Mouse (Mus musculus) stomach, embryonic 14.5 days (tissue): ENCODE measurements around the gene 1810013L24Rik. TPM values are rescaled to one million over a fixed set of nuclear protein-coding genes. Genes with fewer than 3 reads are reported as not detected.

Experiments used
- ATAC-seq: fragments of 200-750 bp; cut with Nextera tagmentation; 2 replicates; pipeline ENCODE4 v1.8.0; 2017; ENCODE audit warnings: low read depth, moderate TSS enrichment; ENCODE audit not compliant: insufficient number of reproducible peaks, insufficient read depth, low FRiP score
- H3K27ac ChIP-seq: fragments of 300-500 bp; sonication (generic); 2 replicates; pipeline ENCODE4 v1.5.1; 2014; ENCODE audit warnings: mild to moderate bottlenecking, low read length, moderate library complexity, mixed read lengths
- H3K27me3 ChIP-seq: fragments of 300-500 bp; sonication (generic); 2 replicates; pipeline ENCODE4 v1.6.1; 2014; ENCODE audit warnings: low read length, control low read depth, mixed read lengths; ENCODE audit not compliant: control insufficient read depth, insufficient read depth
- H3K36me3 ChIP-seq: fragments of 300-500 bp; sonication (generic); 2 replicates; pipeline ENCODE4 v1.6.1; 2014; ENCODE audit warnings: mild to moderate bottlenecking, control low read depth, low read length, moderate library complexity, mixed read lengths; ENCODE audit not compliant: control insufficient read depth, insufficient read depth
- H3K4me1 ChIP-seq: fragments of 300-500 bp; sonication (generic); 2 replicates; pipeline ENCODE4 v1.6.1; 2014; ENCODE audit warnings: low read length, control low read depth, mixed read lengths; ENCODE audit not compliant: control insufficient read depth, insufficient read depth
- H3K4me2 ChIP-seq: fragments of 300-500 bp; sonication (generic); replicated peaks from 2 replicates; pipeline ENCODE4 v1.6.1; 2014; ENCODE audit warnings: low read depth, low read length, control low read depth
- H3K4me3 ChIP-seq: fragments of 300-500 bp; sonication (generic); 2 replicates; pipeline ENCODE4 v1.5.1; 2014; ENCODE audit warnings: low read depth, low read length, control low read depth
- H3K9ac ChIP-seq: fragments of 300-500 bp; sonication (generic); replicated peaks from 2 replicates; pipeline ENCODE4 v1.6.1; 2014; ENCODE audit warnings: low read depth, mild to moderate bottlenecking, control low read depth, low read length, moderate library complexity, mixed read lengths
- H3K9me3 ChIP-seq: fragments of 300-500 bp; sonication (generic); 2 replicates; pipeline ENCODE4 v1.6.1; 2016; ENCODE audit warnings: low read depth, low read length, control low read depth; ENCODE audit not compliant: control insufficient read depth
- WGBS: fragments of 180-500 bp; shearing (Covaris S2); extraction: QIAGEN DNeasy Blood & Tissue Kit; methylation state at CpG from one replicate; pipeline ENCODE4 v1.1.7; 2014; 5-methylcytosine and 5-hydroxymethylcytosine counted together
- polyA plus RNA-seq: library from polyadenylated mRNA; unstranded; fragments of >200 nt; fragmentation: Nextera tagmentation; extraction: Ambion mirVana; gene quantifications from 2 replicates; pipeline ENCODE4 v1.2.1, GENCODE M21; 2014

The 1810013L24Rik gene
- polyA plus RNA-seq, 1 experiment from 2014 or later: 16.9 TPM

- Histone ChIP-seq H3K4me1 (no peaks in the 10 kb centered on the region), H3K27me3 (no peaks in the 10 kb centered on the region), H3K9ac (no peak overlapping the region), H3K9me3 (peaks cover 2% of the 10 kb centered on the region; the same call in 1 of the 2 replicates), H3K36me3 (no peaks in the 10 kb centered on the region), H3K4me3 (no peak overlapping the region), H3K27ac (no peak overlapping the region), H3K4me2 (no peak overlapping the region)
- WGBS: 7% methylated on average over 3 of the region's 3 CpGs
- no peak for ATAC-seq
Measured at GRCm38 (mm10) chr16:8794952-8795351, 34.9 kb upstream of the 1810013L24Rik start.

GRCm38 (mm10) chr16:8795906-8796305 is 34.0 kb upstream of the 1810013L24Rik start:
- no peak for ATAC-seq
- no peaks in the 10 kb centered on the region for H3K27me3 ChIP-seq
- H3K9ac ChIP-seq: no peak overlapping the region
- H3K4me3 ChIP-seq: no peak overlapping the region
- WGBS: 71% methylated on average over 2 of the region's 2 CpGs
- peaks cover 6% of the 10 kb centered on the region; the same call in 1 of the 2 replicates for H3K9me3 ChIP-seq
- no peak overlapping the region for H3K27ac ChIP-seq
- no peaks in the 10 kb centered on the region for H3K36me3 ChIP-seq
- H3K4me1 ChIP-seq: no peaks in the 10 kb centered on the region
- H3K4me2 ChIP-seq: no peak overlapping the region

GRCm38 (mm10) chr16:8806703-8807102 is 23.2 kb upstream of the 1810013L24Rik start:
- WGBS: 17% methylated on average over 4 of the region's 4 CpGs
- Histone ChIP-seq H3K27me3 (no peaks in the 10 kb centered on the region), H3K4me2 (no peak overlapping the region), H3K4me3 (no peak overlapping the region), H3K9ac (no peak overlapping the region), H3K36me3 (no peaks in the 10 kb centered on the region), H3K4me1 (no peaks in the 10 kb centered on the region), H3K9me3 (no peaks in the 10 kb centered on the region), H3K27ac (no peak overlapping the region)
- no peak for ATAC-seq

- no peak overlapping the region for H3K4me2 ChIP-seq
- 85% methylated on average over 14 of the region's 14 CpGs for WGBS
- no peak overlapping the region for H3K9ac ChIP-seq
- H3K27me3 ChIP-seq: no peaks in the 10 kb centered on the region
- no peaks in the 10 kb centered on the region for H3K36me3 ChIP-seq
- no peak overlapping the region for H3K4me3 ChIP-seq
- H3K4me1 ChIP-seq: no peaks in the 10 kb centered on the region
- H3K9me3 ChIP-seq: no peaks in the 10 kb centered on the region
- ATAC-seq: peak; percentile 63; the same call in 1 of the 2 replicates
- H3K27ac ChIP-seq: no peak overlapping the region
Measured at GRCm38 (mm10) chr16:8810399-8811127, 19.3 kb upstream of the 1810013L24Rik start.

- no peak for ATAC-seq
- H3K9me3 ChIP-seq: no peaks in the 10 kb centered on the region
- H3K4me2 ChIP-seq: no peak overlapping the region
- H3K4me3 ChIP-seq: no peak overlapping the region
- no peaks in the 10 kb centered on the region for H3K27me3 ChIP-seq
- no peak overlapping the region for H3K27ac ChIP-seq
- no peaks in the 10 kb centered on the region for H3K4me1 ChIP-seq
- H3K36me3 ChIP-seq: no peaks in the 10 kb centered on the region
- 81% methylated on average over 4 of the region's 4 CpGs for WGBS
- H3K9ac ChIP-seq: no peak overlapping the region
Measured at GRCm38 (mm10) chr16:8817872-8818271, 12.0 kb upstream of the 1810013L24Rik start.

- H3K9ac ChIP-seq: no peak overlapping the region
- H3K4me3 ChIP-seq: no peak overlapping the region
- 82% methylated on average over 1 of the region's 1 CpGs for WGBS
- H3K27me3 ChIP-seq: no peaks in the 10 kb centered on the region
- no peaks in the 10 kb centered on the region for H3K36me3 ChIP-seq
- no peaks in the 10 kb centered on the region for H3K4me1 ChIP-seq
- H3K9me3 ChIP-seq: no peaks in the 10 kb centered on the region
- ATAC-seq: peak; percentile 53; the same call in 1 of the 2 replicates
- no peak overlapping the region for H3K4me2 ChIP-seq
- no peak overlapping the region for H3K27ac ChIP-seq
Measured at GRCm38 (mm10) chr16:8821429-8821828, 8.5 kb upstream of the 1810013L24Rik start.

- H3K9me3 ChIP-seq: no peaks in the 10 kb centered on the region
- no peaks in the 10 kb centered on the region for H3K36me3 ChIP-seq
- H3K4me2 ChIP-seq: no peak overlapping the region
- H3K4me1 ChIP-seq: no peaks in the 10 kb centered on the region
- no peak for ATAC-seq
- no peaks in the 10 kb centered on the region for H3K27me3 ChIP-seq
- 79% methylated on average over 4 of the region's 4 CpGs for WGBS
- no peak overlapping the region for H3K4me3 ChIP-seq
- no peak overlapping the region for H3K9ac ChIP-seq
- no peak overlapping the region for H3K27ac ChIP-seq
Measured at GRCm38 (mm10) chr16:8822586-8822985, 7.3 kb upstream of the 1810013L24Rik start.

GRCm38 (mm10) chr16:8823661-8824060 is 6.2 kb upstream of the 1810013L24Rik start:
- Histone ChIP-seq H3K36me3 (no peaks in the 10 kb centered on the region), H3K27ac (no peak overlapping the region), H3K27me3 (no peaks in the 10 kb centered on the region), H3K4me1 (no peaks in the 10 kb centered on the region), H3K9ac (no peak overlapping the region), H3K4me3 (no peak overlapping the region), H3K4me2 (no peak overlapping the region), H3K9me3 (no peaks in the 10 kb centered on the region)
- ATAC-seq: no peak
- 64% methylated on average over 2 of the region's 2 CpGs for WGBS

- Histone ChIP-seq H3K9me3 (no peaks in the 10 kb centered on the region), H3K27me3 (no peaks in the 10 kb centered on the region), H3K9ac (no peak overlapping the region), H3K36me3 (no peaks in the 10 kb centered on the region; the same call in 1 of the 2 replicates), H3K27ac (no peak overlapping the region), H3K4me2 (no peak overlapping the region), H3K4me3 (no peak overlapping the region), H3K4me1 (peaks cover 8% of the 10 kb centered on the region)
- 84% methylated on average over 7 of the region's 7 CpGs for WGBS
- ATAC-seq: no peak
Measured at GRCm38 (mm10) chr16:8827366-8827765, 2.5 kb upstream of the 1810013L24Rik start.
